Mouse (Mus musculus): ENCODE measurements around the gene Elf1.
"Not testable (repeated sequence)": the region's sequence is repeated elsewhere in the genome, so short reads cannot be mapped to it uniquely, and the experiment has no call there.

Gene Elf1

GRCm38 (mm10) chr14:79480624-79481338 lies at the start of gene Elf1:
Gene Elf1, plus strand, starts transcription at chr14:79481194.
- peak; percentile 92 to 97 for DNase-seq

GRCm38 (mm10) chr14:79434068-79434467 lies 46.9 kb upstream of the Elf1 start:
- DNase-seq, result no peak

GRCm38 (mm10) chr14:79440655-79441054 lies 40.3 kb upstream of the Elf1 start:
- DNase-seq, result no peak

DNA sequence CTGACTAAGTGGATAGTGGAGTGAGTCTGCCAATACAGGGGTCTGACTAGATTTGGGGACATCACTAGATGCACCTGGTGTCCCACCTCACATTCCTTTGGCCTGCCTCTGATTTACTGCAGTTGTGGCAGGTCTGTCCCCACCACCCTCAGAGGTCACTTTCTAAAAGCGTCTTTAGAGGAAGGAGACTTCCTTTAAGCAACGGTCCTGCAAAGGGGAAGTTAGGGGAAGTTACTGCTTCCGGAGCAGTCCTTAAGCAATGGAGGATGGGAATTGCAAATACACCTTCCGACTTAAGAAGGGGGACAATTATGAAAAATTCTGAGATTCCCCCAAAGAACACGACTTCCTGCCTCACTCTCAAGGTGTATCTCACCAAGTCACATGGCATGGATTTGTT lies 39.6 kb upstream of the Elf1 start:
- DNase-seq, result no peak

DNA sequence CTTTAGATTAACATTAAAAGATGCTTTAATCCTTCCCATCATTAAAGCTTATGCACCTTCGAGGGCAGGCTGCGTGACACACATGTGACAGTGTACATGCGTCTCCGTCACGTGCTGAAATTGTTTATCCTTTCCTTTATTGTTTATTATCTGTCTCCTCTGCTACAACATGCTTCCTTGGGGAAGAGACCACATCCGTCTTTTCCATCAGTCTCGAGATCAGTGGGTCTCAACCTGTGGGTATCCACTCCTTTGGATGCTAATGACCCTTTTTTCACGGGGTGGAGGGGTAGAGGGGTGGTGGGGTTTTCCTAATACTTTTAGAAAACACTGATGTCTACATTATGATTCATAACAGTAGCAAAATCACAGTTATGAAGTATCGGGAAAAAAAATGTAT lies 36.4 kb upstream of the Elf1 start:
- no peak for DNase-seq

GRCm38 (mm10) chr14:79445055-79445620 lies 35.9 kb upstream of the Elf1 start:
- no peak for DNase-seq

DNA sequence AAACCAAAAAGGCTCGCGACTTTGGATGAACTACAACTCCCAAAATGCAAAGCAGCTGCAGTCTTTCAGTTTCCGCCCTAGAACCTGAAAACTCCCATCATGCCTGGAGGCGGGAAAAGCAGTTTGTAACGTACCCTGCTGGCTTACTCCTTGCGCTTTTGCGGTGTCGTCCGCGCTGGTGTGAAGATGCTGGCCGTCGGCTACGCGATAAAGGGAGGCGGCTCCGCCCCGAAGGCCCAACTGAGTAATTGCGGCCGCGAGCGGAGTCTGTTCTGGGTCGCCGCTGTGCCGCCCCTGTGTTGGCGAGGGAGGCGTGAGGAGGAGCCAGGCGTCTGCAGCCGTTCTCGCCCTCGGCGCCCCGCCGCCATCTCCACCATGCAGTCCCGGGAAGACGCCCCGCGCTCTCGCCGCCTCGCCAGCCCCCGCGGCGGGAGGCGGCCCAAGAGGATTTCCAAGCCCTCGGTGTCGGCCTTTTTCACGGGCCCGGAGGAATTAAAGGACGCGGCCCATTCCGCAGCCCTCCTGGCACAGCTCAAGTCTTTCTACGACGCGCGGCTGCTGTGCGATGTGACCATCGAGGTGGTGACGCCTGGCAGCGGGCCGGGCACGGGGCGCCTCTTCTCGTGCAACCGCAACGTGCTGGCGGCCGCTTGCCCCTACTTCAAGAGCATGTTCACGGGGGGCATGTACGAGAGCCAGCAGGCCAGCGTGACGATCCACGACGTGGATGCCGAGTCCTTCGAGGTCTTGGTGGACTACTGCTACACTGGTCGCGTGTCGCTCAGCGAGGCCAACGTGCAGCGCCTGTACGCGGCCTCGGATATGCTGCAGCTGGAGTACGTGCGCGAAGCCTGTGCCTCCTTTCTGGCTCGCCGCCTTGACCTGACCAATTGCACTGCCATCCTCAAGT lies 29.1 kb upstream of the Elf1 start, which contains the start of gene Kbtbd6:
TSS of gene Kbtbd6 (plus strand) at position 155 of the 910 bp plus-strand sequence.
- DNase-seq, result peak; percentile 48 to 66

GRCm38 (mm10) chr14:79452591-79452934 lies 28.4 kb upstream of the Elf1 start:
- not testable (repeated sequence) for DNase-seq

- no peak for DNase-seq
Measured at GRCm38 (mm10) chr14:79460401-79460800, 20.6 kb upstream of the Elf1 start.

- no peak for DNase-seq
Measured at GRCm38 (mm10) chr14:79460988-79461387, 20.0 kb upstream of the Elf1 start.

GRCm38 (mm10) chr14:79465623-79466022 lies 15.4 kb upstream of the Elf1 start:
- DNase-seq, result no peak

- peak in 1 of 2 experiments; percentile 63 for DNase-seq
Measured at GRCm38 (mm10) chr14:79467621-79468020, 13.4 kb upstream of the Elf1 start.

DNA sequence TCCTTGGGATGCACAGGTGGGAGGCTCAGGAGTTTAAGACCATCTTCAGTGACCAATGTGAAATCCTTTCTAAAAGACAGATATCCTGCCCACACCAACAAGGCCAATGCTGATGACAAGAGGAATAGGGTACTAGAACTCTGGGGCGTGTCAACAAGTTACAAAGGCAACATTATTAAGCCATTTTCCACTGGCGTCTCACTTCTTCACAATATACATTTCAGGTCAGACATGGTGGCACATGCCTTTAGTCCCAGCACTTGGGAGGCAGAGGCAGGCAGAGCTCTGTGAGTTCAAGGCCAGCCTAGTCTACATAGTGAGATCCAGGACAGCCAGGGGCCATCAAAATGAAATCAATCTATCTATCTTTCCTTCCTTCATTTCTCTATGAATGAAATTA lies 7.6 kb upstream of the Elf1 start:
- no peak for DNase-seq

GRCm38 (mm10) chr14:79481339-79482151 lies 551 bp downstream of the Elf1 start, which contains the start of gene Wbp4:
Gene Wbp4, minus strand, starts transcription at chr14:79481520.
- DNase-seq, result peak; percentile 90 to 95

DNA sequence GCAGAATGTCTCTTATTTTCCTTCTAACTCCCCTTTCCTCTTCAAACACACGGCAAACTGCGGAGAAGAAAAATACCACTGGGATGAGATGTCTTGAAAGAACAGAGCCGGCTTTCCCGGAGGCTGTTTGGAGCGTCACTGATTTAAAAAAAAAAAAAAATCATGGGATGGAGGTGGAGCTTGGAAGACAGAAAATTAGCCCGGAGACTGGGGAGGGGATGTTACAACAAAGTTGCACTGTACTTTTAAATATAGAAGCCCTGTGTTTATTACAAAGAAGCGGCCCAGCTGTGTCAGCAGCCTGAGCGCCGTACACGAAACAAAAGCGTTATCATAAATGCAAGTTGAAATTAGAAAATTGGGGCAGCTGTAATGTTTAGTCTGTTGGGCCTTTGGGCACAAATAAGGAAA lies 1.3 kb downstream of the Elf1 start:
- DNase-seq, result no peak

DNA sequence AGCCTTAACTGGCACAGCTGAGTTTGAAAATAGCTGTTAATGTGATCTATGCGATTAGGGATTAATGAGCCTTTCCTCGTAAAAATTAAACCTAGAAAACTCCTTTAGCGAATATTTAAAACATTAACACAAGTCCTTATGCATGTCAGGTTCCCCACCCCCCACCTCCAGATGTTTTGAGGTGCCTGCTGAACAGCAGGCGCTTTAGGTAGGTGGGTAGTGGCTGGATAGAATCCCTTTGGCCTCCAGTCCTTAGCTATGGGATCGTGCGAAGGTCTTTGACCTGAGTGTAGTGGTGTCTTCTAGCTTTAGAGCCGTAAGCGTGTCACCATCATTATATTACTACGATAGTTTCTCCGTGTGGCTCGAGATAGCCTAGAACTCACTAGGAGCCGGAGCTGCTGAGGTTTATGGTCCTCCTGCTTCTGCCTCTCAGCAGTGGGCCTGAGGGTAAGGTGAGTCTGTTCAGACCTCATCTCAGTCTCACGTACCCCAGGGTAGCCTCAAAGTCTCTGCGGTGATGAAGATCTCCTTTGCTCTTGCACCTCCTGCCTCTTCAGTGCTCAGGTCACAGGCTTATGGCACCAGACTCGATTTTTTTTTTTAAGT lies 1.9 kb downstream of the Elf1 start:
- DNase-seq, result no peak

GRCm38 (mm10) chr14:79483611-79484120 lies 2.7 kb downstream of the Elf1 start:
- DNase-seq, result no peak

GRCm38 (mm10) chr14:79486617-79486992 lies 5.6 kb downstream of the Elf1 start:
- DNase-seq, result no peak

- DNase-seq, result peak in 1 of 2 experiments; percentile 21
Measured at GRCm38 (mm10) chr14:79486993-79487731, 6.2 kb downstream of the Elf1 start.

DNA sequence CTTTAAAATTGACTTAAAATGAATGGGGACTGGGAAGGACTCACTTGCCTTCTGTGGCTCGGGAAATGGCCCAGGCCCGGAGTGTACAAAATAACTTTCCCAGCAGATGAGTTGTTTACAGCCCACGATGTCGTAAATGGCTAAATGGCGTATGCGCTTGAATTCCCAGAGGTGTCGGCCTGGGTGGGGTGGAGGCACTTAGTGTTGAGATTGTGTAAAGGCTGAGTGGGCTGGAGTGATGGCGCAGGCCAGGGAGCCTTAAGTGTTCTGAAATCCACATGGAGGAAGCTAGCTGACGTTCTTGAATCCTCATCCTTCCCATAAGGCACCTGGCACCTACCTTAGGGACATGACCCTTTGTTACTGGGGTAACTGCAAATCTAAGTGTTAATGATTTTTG lies 7.5 kb downstream of the Elf1 start:
- no peak for DNase-seq

- DNase-seq, result no peak
Measured at GRCm38 (mm10) chr14:79489150-79489549, 8.2 kb downstream of the Elf1 start.
